Mouse (Mus musculus) neural tube, embryonic 12.5 days (tissue): ENCODE data around the gene Golga2. TPM values are rescaled to one million over a fixed set of nuclear protein-coding genes. Genes with fewer than 3 reads are reported as not detected.

ENCODE experiments used
- ATAC-seq: fragments of 200-750 bp; cut with Nextera tagmentation; 2 replicates; pipeline ENCODE4 v1.8.0; 2017; ENCODE audit warnings: low read depth, mild to moderate bottlenecking, moderate TSS enrichment, moderate library complexity; ENCODE audit not compliant: low FRiP score
- H3K27ac ChIP-seq: fragments of 300-500 bp; sonication (generic); 2 replicates; pipeline ENCODE4 v1.5.1; 2016
- H3K27me3 ChIP-seq: fragments of 300-500 bp; sonication (generic); replicated peaks from 2 replicates; pipeline ENCODE4 v1.6.1; 2016; ENCODE audit warnings: mild to moderate bottlenecking
- H3K36me3 ChIP-seq: fragments of 300-500 bp; sonication (generic); 2 replicates; pipeline ENCODE4 v1.6.1; 2016; ENCODE audit warnings: mild to moderate bottlenecking
- H3K4me1 ChIP-seq: fragments of 300-500 bp; sonication (generic); 2 replicates; pipeline ENCODE4 v1.6.1; 2016
- H3K4me2 ChIP-seq: fragments of 300-500 bp; sonication (generic); replicated peaks from 2 replicates; pipeline ENCODE4 v1.6.1; 2016; ENCODE audit warnings: mild to moderate bottlenecking
- H3K4me3 ChIP-seq: fragments of 300-500 bp; sonication (generic); 2 replicates; pipeline ENCODE4 v1.5.1; 2016
- H3K9ac ChIP-seq: fragments of 300-500 bp; sonication (generic); 2 replicates; pipeline ENCODE4 v1.6.1; 2016; ENCODE audit warnings: mild to moderate bottlenecking
- H3K9me3 ChIP-seq: fragments of 300-500 bp; sonication (generic); 2 replicates; pipeline ENCODE4 v1.6.1; 2016; ENCODE audit warnings: mild to moderate bottlenecking
- WGBS: fragments of 180-500 bp; shearing (Covaris S2); methylation state at CpG from one replicate; pipeline ENCODE4 v1.1.7; 2016; 5-methylcytosine and 5-hydroxymethylcytosine counted together
- polyA plus RNA-seq: library from polyadenylated mRNA; unstranded; fragments of >200 nt; fragmentation: Nextera tagmentation; extraction: Ambion mirVana; gene quantifications from 2 replicates; pipeline ENCODE4 v1.2.1, GENCODE M21; 2016

The Golga2 gene
- polyA plus RNA-seq, 1 experiment from 2014 or later: 32.4 TPM

DNA sequence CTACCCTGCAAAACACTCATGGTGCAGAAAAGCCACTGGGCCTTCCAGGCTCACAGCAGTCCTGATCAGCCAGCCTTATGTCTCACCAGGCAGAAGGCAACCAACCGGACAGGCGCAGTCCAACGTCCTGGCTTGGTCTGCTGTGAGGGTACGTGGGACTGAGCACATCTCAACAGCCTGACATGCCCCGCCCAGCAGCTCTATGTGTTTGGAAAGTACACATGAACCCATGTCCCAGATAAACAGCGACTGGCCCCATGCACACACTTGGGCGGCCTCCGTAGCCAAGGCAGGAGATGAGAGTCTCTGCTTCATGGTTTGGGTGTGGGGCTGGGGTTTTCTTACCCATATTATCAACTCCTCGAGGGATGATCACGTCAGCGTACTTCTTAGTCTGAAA lies 30.9 kb upstream of the Golga2 start:
- Histone ChIP-seq H3K9me3 (no peaks in the 10 kb centered on the region), H3K36me3 (peaks cover 65% of the 10 kb centered on the region), H3K27me3 (no peaks in the 10 kb centered on the region), H3K27ac (no peak overlapping the region), H3K9ac (no peak overlapping the region), H3K4me2 (no peak overlapping the region), H3K4me3 (no peak overlapping the region), H3K4me1 (peaks cover 11% of the 10 kb centered on the region)
- WGBS: 96% methylated on average over 11 of the region's 11 CpGs
- ATAC-seq: no peak

DNA sequence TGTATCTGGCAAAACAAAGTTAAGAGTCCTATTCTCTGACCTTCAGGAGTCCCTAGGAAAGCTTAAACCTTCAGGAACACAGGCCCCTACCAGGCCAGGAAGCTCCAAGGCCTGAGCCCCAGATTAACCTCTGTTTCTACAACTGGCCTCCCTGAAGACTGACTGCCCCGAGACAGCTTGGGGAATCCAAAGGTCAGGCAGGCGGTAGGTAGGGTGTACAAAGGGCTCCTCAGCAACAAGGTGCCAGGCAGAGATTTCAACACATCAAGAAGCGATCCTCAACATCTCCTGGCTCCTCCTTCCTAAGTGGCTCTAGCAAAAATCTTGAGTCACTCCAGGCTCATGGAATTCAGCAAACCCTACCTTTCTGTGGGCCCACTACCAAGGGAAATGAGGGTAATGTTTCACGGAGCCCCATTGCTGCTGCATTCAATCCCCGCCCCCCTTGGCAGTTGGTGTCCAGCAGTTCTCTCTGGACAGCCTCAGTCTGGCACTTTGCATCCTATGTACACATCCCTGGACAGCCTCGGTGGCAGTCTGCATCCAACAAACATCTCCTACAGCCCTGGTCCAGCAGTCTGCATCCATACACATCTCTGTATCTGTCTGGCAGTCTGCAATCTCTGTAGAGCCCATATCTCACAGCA lies 28.2 kb upstream of the Golga2 start:
- ATAC-seq: no peak
- Histone ChIP-seq H3K4me1 (peaks cover 11% of the 10 kb centered on the region), H3K4me3 (peak overlapping the region; percentile 76), H3K27ac (no peak overlapping the region), H3K27me3 (no peaks in the 10 kb centered on the region), H3K36me3 (peaks cover 39% of the 10 kb centered on the region), H3K9me3 (no peaks in the 10 kb centered on the region), H3K4me2 (peak overlapping the region; percentile 80), H3K9ac (peak overlapping the region; percentile 77)
- WGBS: 64% methylated on average over 6 of the region's 6 CpGs

DNA sequence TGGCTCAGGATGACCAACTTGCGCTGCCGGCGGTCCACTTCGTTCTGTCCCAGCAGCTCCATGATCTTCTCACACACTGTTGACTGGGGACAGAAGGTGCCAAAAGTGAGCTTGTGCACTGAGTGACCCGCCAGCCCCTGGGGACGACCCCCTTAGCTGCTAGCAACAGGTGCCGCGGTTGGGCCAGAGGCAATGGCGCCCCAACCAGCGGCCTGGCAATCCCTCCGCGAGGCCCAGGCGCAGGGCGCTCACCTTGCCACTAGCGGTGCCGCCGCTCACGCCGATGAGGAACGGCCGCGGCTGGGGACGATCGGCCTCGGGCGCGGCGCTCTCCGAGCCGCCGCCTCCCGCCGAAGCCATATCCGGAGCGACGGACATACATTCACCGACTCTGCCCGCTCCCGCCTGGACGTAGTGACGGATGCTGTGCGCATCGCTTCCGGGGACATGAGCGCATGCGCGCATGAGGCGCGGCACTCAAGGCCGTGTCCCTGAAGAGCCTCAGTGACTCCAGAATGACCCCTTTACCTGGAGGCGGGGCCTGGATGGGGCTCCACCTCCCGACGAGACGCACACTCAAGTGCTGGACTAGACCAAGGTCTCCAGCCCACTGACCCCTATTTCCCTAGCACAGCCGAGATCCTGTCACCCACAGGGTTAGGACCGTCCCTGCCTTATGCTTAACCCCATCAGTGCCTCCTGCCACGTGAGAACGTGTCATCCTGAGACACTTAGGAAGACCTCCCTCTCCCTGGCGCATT lies 27.3 kb upstream of the Golga2 start, which contains the start of gene Uck1:
TSS of gene Uck1 (minus strand) at position 503 of the 761 bp plus-strand sequence.
- H3K27ac ChIP-seq: peak within 1 kb of the TSS; percentile 11; the same call in 1 of the 2 replicates
- H3K4me3 ChIP-seq: peak within 1 kb of the TSS; percentile 76
- WGBS: 2% methylated on average over 59 of the region's 59 CpGs
- no peaks in the 10 kb centered on the region for H3K9me3 ChIP-seq
- H3K27me3 ChIP-seq: no peaks in the 10 kb centered on the region
- H3K9ac ChIP-seq: peak within 1 kb of the TSS; percentile 77
- peak within 1 kb of the TSS; percentile 80 for H3K4me2 ChIP-seq
- H3K36me3 ChIP-seq: peaks cover 31% of the 10 kb centered on the region
- peak; percentile 89 for ATAC-seq
- peaks cover 11% of the 10 kb centered on the region for H3K4me1 ChIP-seq

DNA sequence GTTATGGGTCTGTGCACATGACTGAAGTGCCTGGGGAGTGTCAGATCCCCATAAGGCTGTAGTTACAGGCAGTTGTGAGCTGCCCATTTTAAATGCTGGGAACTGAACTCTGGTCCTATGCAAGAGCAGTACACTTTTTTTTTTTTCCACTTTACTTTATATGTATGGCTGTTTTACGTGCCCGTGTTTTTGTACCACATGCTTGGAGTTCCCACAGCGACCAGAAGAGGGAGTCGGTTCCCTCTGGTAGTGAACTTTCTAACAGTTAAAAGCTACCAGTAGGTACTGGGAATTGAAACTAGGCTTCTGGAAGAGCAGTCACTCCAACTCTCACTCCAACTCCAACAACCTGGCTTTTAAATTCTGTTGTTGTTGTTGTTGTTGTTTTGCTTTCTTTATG lies 26.5 kb upstream of the Golga2 start:
- H3K4me2 ChIP-seq: peak overlapping the region; percentile 80
- ATAC-seq: no peak
- H3K4me3 ChIP-seq: no peak overlapping the region

DNA sequence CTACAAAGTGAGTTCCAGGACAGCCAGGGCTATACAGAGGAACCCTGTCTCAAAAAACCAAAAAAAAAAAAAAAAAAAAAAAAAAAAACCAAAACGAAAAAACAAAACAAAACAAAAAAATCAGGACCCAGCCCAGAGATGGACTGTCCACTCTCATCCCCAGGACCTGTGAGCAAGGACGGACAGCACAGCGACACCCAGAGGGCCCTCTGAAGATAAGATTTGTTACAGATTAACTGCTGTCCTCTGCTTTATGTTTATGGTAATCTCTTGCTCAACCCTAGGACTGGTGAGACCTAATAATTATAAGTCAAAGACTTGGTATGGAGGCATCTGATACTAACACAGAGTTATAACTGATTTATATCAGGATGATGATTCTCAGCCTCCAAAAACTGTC lies 11.4 kb upstream of the Golga2 start:
- WGBS: 78% methylated on average over 3 of the region's 3 CpGs
- ATAC-seq: no peak

More for the DNA sequence above, 26.5 kb upstream of the Golga2 start:
- H3K9ac ChIP-seq: no peak overlapping the region
- H3K27me3 ChIP-seq: no peaks in the 10 kb centered on the region
- H3K36me3 ChIP-seq: peaks cover 29% of the 10 kb centered on the region
- no peak overlapping the region for H3K27ac ChIP-seq
- H3K4me1 ChIP-seq: peaks cover 11% of the 10 kb centered on the region
- 29% methylated on average over 4 of the region's 4 CpGs for WGBS
- no peaks in the 10 kb centered on the region for H3K9me3 ChIP-seq

DNA sequence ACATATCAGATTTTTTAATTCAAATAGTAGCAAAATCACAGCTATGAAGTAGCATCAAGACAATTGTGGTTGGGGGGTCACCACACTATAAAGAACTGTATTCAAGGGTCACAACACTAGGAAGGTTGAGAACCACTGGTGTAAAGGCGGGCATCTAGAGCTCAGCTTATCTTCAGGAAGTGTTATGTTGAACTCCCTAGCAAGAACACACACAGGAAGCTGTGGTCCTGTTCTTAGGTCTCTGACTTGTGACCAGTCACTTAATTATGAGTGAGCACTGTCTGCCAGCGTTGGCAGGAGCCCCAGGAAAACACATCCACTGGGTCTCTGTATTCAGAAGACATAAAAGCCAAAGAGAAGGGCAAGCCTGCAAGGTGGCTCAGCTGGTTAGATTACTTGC lies 4.9 kb upstream of the Golga2 start:
- H3K9me3 ChIP-seq: no peaks in the 10 kb centered on the region
- no peak for ATAC-seq
- no peak overlapping the region for H3K27ac ChIP-seq
- no peaks in the 10 kb centered on the region for H3K27me3 ChIP-seq
- H3K4me2 ChIP-seq: no peak overlapping the region
- no peak overlapping the region for H3K4me3 ChIP-seq
- 94% methylated on average over 2 of the region's 2 CpGs for WGBS
- H3K4me1 ChIP-seq: peaks cover 8% of the 10 kb centered on the region
- H3K9ac ChIP-seq: no peak overlapping the region
- H3K36me3 ChIP-seq: peaks cover 68% of the 10 kb centered on the region

More for the DNA sequence above, 11.4 kb upstream of the Golga2 start:
- H3K9me3 ChIP-seq: no peaks in the 10 kb centered on the region
- H3K4me2 ChIP-seq: no peak overlapping the region
- no peaks in the 10 kb centered on the region for H3K27me3 ChIP-seq
- peaks cover 41% of the 10 kb centered on the region for H3K36me3 ChIP-seq
- H3K9ac ChIP-seq: no peak overlapping the region
- H3K4me1 ChIP-seq: no peaks in the 10 kb centered on the region
- no peak overlapping the region for H3K27ac ChIP-seq
- no peak overlapping the region for H3K4me3 ChIP-seq

DNA sequence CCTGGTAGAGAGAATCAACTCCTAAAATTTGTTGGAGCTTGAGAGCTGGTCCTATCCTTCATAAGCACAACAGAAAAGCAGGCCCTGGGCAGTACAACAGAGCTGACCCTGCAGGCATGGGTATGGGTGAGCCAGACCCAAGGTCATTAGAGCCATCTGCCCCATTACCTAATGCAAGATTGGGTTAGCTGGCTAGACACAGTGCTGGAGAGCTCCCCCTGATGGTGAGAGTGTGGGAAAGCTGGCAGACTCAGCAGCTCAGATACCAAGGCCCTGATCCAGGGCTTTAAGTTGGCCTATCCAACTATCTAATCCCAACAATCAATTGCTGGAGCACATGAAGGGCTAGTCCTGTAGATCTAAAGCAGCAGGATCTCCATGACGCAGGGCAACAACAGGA lies 4.5 kb upstream of the Golga2 start:
- Histone ChIP-seq H3K27ac (no peak overlapping the region), H3K9me3 (no peaks in the 10 kb centered on the region), H3K27me3 (no peaks in the 10 kb centered on the region), H3K4me1 (peaks cover 8% of the 10 kb centered on the region), H3K9ac (no peak overlapping the region), H3K4me3 (no peak overlapping the region), H3K4me2 (no peak overlapping the region), H3K36me3 (peaks cover 63% of the 10 kb centered on the region)
- 84% methylated on average over 1 of the region's 1 CpGs for WGBS
- no peak for ATAC-seq

DNA sequence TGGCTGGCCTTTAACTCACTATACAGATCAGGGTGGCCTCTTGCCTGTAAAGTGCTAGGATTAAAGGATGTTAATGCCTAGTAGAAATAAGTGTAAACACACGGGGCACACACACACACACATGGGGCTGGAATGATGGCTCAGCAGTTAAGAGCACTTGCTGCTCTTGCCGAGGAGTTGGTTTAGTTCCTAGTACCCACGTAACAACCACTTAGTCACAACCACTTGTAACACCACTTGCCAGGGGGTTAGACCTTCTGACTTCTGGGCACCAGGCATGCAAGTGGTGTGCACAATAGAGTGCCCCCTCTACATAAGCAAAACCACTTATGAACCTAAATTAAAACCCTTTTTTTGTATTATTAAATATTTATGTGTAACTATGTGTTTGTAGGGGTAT lies 3.2 kb upstream of the Golga2 start:
- 90% methylated on average over 3 of the region's 3 CpGs for WGBS
- no peak overlapping the region for H3K4me2 ChIP-seq
- H3K9me3 ChIP-seq: no peaks in the 10 kb centered on the region
- H3K4me3 ChIP-seq: no peak overlapping the region
- no peaks in the 10 kb centered on the region for H3K27me3 ChIP-seq
- peaks cover 11% of the 10 kb centered on the region for H3K4me1 ChIP-seq
- H3K36me3 ChIP-seq: peaks cover 51% of the 10 kb centered on the region
- no peak for ATAC-seq
- no peak overlapping the region for H3K27ac ChIP-seq
- no peak overlapping the region for H3K9ac ChIP-seq

DNA sequence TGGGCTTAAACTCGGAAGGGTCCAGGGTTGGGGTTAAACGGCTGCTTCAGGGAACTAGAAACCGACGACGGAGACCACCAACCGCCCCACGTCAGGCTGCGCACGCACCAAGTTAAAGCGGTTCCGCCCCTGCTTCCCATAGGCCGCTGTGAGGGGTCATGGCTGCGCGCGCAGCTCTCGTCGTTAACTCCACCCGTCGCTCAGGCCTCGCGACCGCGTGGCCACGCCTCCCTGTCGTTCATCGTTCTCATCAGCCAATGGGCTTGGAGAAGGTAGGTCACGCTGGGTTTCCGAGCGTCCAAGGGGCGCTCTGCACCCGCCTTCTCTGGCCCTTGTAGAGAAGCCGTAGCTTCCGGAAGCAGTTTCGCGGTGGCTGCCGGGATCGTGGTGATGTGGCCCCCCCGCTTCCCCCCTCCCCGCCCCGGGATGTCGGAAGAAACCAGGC lies 761 bp downstream of the Golga2 start, which contains the start of gene Swi5:
TSS of gene Swi5 (minus strand) at position 153 of the 445 bp plus-strand sequence.
- H3K4me1 ChIP-seq: peaks cover 17% of the 10 kb centered on the region
- peak within 1 kb of the TSS; percentile 88 for H3K4me2 ChIP-seq
- peak within 1 kb of the TSS; percentile 32 for H3K27ac ChIP-seq
- under 1% methylated on average over 40 of the region's 41 CpGs for WGBS
- H3K36me3 ChIP-seq: peaks cover 28% of the 10 kb centered on the region
- H3K9me3 ChIP-seq: no peaks in the 10 kb centered on the region
- H3K27me3 ChIP-seq: no peaks in the 10 kb centered on the region
- H3K4me3 ChIP-seq: peak within 1 kb of the TSS; percentile 93
- peak within 1 kb of the TSS; percentile 95 for H3K9ac ChIP-seq
- ATAC-seq: peak; percentile 98

DNA sequence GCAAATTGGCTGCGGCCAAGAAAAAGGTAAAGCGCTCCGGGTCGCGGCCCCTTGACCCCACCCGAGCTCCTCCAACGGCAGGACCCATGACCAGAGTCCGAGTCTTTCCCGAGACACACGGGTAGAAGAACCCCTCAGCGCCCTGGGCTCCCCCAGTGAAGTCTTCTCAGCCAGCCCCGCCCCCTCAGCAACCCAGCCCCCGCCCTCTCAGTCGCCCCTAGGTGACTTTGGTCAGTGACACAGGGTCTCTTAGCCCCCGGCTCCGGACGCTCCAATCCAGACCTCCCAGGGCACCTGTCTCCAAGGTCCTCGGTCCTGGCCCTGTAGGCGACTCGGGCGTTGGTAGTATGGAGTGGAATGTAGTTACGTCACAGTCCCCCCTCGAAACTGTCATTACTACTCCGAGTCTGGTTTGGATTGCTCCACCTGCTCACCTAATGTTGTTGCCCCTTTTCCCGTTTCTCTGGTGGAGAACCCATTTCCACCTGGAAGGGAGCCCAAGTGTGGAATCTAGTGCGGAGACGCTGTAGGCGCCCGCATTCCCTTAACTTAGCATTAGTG lies 1.3 kb downstream of the Golga2 start:
- Histone ChIP-seq H3K9ac (peak overlapping the region; percentile 82), H3K4me1 (peaks cover 17% of the 10 kb centered on the region), H3K36me3 (peaks cover 30% of the 10 kb centered on the region), H3K4me3 (peak overlapping the region; percentile 93), H3K27ac (no peak overlapping the region; the same call in 1 of the 2 replicates), H3K4me2 (peak overlapping the region; percentile 78), H3K9me3 (no peaks in the 10 kb centered on the region), H3K27me3 (no peaks in the 10 kb centered on the region)
- 3% methylated on average over 29 of the region's 29 CpGs for WGBS
- ATAC-seq: peak; percentile 72

DNA sequence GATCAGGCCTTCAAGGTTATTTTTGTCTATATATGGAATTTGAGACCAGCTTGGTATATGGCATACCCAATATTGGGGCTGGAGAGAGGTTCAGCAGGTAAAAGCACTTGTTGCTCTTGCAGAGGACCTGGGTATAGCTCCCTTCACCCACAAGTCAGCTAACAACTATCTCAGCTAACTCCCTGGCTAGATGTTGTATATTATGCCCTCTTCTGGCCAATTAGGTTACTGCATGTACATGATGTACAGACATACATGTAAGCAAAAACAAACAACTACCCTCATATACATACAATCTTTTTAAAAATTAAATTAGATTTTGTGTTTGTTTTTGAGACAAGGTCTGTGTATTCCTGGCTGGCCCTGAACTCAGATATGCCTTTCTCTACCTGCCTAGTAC lies 2.4 kb downstream of the Golga2 start:
- H3K27ac ChIP-seq: no peak overlapping the region
- H3K27me3 ChIP-seq: no peaks in the 10 kb centered on the region
- peaks cover 21% of the 10 kb centered on the region for H3K36me3 ChIP-seq
- H3K4me2 ChIP-seq: peak overlapping the region; percentile 78; the same call in 1 of the 2 replicates
- ATAC-seq: no peak
- no peak overlapping the region for H3K9ac ChIP-seq
- H3K4me3 ChIP-seq: no peak overlapping the region
- H3K4me1 ChIP-seq: peaks cover 17% of the 10 kb centered on the region
- H3K9me3 ChIP-seq: no peaks in the 10 kb centered on the region

DNA sequence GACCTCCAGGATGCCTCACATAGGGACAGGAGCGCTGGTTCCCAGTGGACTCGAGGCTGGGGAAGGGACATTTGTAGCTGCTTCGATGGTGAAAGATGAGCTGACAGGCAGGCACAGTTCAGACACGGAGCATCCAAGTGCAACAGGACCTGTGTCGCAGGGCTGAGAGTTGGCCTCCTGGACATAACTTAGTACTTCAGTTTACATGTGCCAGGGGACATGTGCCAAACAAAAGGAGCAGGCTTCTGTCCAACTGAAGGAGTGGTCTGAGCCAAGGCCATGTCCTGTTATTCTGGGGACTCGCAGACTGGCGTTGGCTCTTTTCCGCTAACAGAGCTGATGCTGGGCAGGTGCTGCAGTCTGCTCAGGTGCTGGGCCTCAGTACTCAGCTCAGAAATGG lies 7.2 kb downstream of the Golga2 start:
- no peak overlapping the region for H3K9ac ChIP-seq
- H3K4me3 ChIP-seq: no peak overlapping the region
- peaks cover 56% of the 10 kb centered on the region for H3K36me3 ChIP-seq
- H3K27me3 ChIP-seq: no peaks in the 10 kb centered on the region
- no peak for ATAC-seq
- H3K4me2 ChIP-seq: no peak overlapping the region
- H3K4me1 ChIP-seq: peaks cover 2% of the 10 kb centered on the region
- no peak overlapping the region for H3K27ac ChIP-seq
- no peaks in the 10 kb centered on the region for H3K9me3 ChIP-seq
- WGBS: 84% methylated on average over 8 of the region's 8 CpGs
